Mouse (Mus musculus) kidney, adult 2 months (tissue): ENCODE measurements around the gene Fbxl21.

Experiments
- CTCF ChIP-seq: fragments of 200-500 bp; conservative IDR thresholded peaks from 2 replicates; pipeline ENCODE4 v1.5.1; 2011; ENCODE audit warnings: low read depth, mild to moderate bottlenecking, control low read depth, low read length, moderate library complexity, mixed read lengths; ENCODE audit not compliant: insufficient read depth, insufficient read length
- POLR2A ChIP-seq: fragments of 200-500 bp; IDR thresholded peaks from one replicate; pipeline ENCODE4 v1.6.1; 2011; ENCODE audit warnings: low read depth, low read length, control low read depth

GRCm38 (mm10) chr13:56482146-56482545 is 40.1 kb upstream of the Fbxl21 start, which contains the start of gene Il9:
- TF ChIP-seq POLR2A = no peak
- TF ChIP-seq CTCF = no peak
